Mouse (Mus musculus) spleen, adult 2 months (tissue): ENCODE data around the gene BC052040.

ENCODE experiments used
- CTCF ChIP-seq: fragments of 200-500 bp; IDR thresholded peaks from 2 replicates; pipeline ENCODE4 v1.5.1; 2011; ENCODE audit warnings: mild to moderate bottlenecking, inconsistent platforms; ENCODE audit not compliant: insufficient read depth, insufficient read length, insufficient replicate concordance; ENCODE audit errors: extremely low read depth
- POLR2A ChIP-seq: fragments of 200-500 bp; IDR thresholded peaks from 2 replicates; pipeline ENCODE4 v1.6.1; 2011; ENCODE audit warnings: low read depth, low read length, inconsistent platforms

- TF ChIP-seq POLR2A (no peak), CTCF (no peak)
Observed at GRCm38 (mm10) chr2:115602116-115602515, 20.6 kb downstream of the BC052040 start.
